Mouse (Mus musculus) MEL (cell line): ENCODE measurements around the gene Itgb8. TPM values are rescaled to one million over a fixed set of nuclear protein-coding genes. Genes with fewer than 3 reads are reported as not detected.

ENCODE experiments used
- DNase-seq: peaks from one replicate; pipeline ENCODE4 v3.0.0; 2011; ENCODE audit warnings: low read depth, low spot score
- H3K27ac ChIP-seq: 2 replicates; pipeline ENCODE4 v1.5.1; 2012; ENCODE audit warnings: low read depth, mild to moderate bottlenecking, control low read depth, low read length, moderate library complexity; ENCODE audit not compliant: control insufficient read depth
- H3K27me3 ChIP-seq, 2 experiments: fragments of 150-350 bp in 1 of 2; sonication (generic) in 1 of 2; 2 replicates each; pipeline ENCODE4 v1.6.1; 2012; ENCODE audit warnings: low read length in 2 of 2, mild to moderate bottlenecking in 2 of 2, improper control_type of control experiment in 1 of 2, moderate library complexity in 1 of 2; ENCODE audit not compliant: insufficient read depth in 2 of 2, control insufficient read depth in 1 of 2
- H3K36me3 ChIP-seq, 2 experiments: 2 replicates each; pipeline ENCODE4 v1.6.1; 2012 to 2014; ENCODE audit warnings: low read length in 2 of 2, improper control_type of control experiment in 1 of 2, inconsistent platforms in 1 of 2, mild to moderate bottlenecking in 1 of 2; ENCODE audit not compliant: insufficient read depth in 2 of 2, control insufficient read depth in 1 of 2
- H3K4me1 ChIP-seq, 2 experiments: fragments of 150-350 bp in 1 of 2; sonication (generic) in 1 of 2; 2 replicates each; pipeline ENCODE4 v1.6.1; 2012; ENCODE audit warnings: low read length in 2 of 2, improper control_type of control experiment in 1 of 2, mild to moderate bottlenecking in 1 of 2; ENCODE audit not compliant: insufficient read depth in 2 of 2, control insufficient read depth in 1 of 2
- H3K4me3 ChIP-seq, 2 experiments: fragments of 150-350 bp in 1 of 2; sonication (generic) in 1 of 2; 2 replicates each; pipeline ENCODE4 v1.5.1; 2012; ENCODE audit warnings: low read depth in 2 of 2, low read length in 2 of 2, mild to moderate bottlenecking in 2 of 2, moderate library complexity in 2 of 2, control low read depth in 1 of 2, improper control_type of control experiment in 1 of 2; ENCODE audit not compliant: control insufficient read depth in 1 of 2, insufficient read depth in 1 of 2
- H3K79me2 ChIP-seq: 2 replicates; pipeline ENCODE4 v1.6.1; 2012; ENCODE audit warnings: mild to moderate bottlenecking, low read length, moderate library complexity; ENCODE audit not compliant: control insufficient read depth, poor library complexity, insufficient read depth
- H3K9ac ChIP-seq: 2 replicates; pipeline ENCODE4 v1.6.1; 2012; ENCODE audit warnings: low read depth, mild to moderate bottlenecking, control low read depth, low read length, moderate library complexity; ENCODE audit not compliant: control insufficient read depth, poor library complexity, severe bottlenecking
- H3K9me3 ChIP-seq: fragments of 150-350 bp; sonication (generic); replicated peaks from 2 replicates; pipeline ENCODE4 v1.6.1; 2012; ENCODE audit warnings: mild to moderate bottlenecking, low read length, improper control_type of control experiment, moderate library complexity; ENCODE audit not compliant: insufficient read depth
- CHD2 ChIP-seq: IDR thresholded peaks from 2 replicates; pipeline ENCODE4 v1.6.1; 2011; ENCODE audit warnings: low read length, improper control_type of control experiment
- CTCF ChIP-seq, 3 experiments: IDR thresholded peaks in 2 of 3; conservative IDR thresholded peaks in 1 of 3; 2 replicates each; pipeline ENCODE4 v1.5.1; 2011 to 2012; ENCODE audit warnings: low read length in 3 of 3, low read depth in 2 of 3, mild to moderate bottlenecking in 2 of 3, improper control_type of control experiment in 1 of 3, inconsistent platforms in 1 of 3, mixed read lengths in 1 of 3, moderate library complexity in 1 of 3; ENCODE audit not compliant: control insufficient read depth in 1 of 3, insufficient read depth in 1 of 3, poor library complexity in 1 of 3, severe bottlenecking in 1 of 3
- E2F4 ChIP-seq: IDR thresholded peaks from 2 replicates; pipeline ENCODE4 v1.6.1; 2011; ENCODE audit warnings: low read depth, low read length, improper control_type of control experiment, borderline replicate concordance
- ETS1 ChIP-seq: IDR thresholded peaks from 2 replicates; pipeline ENCODE4 v1.6.1; 2012; ENCODE audit warnings: low read depth, mild to moderate bottlenecking, inconsistent platforms, low read length, improper control_type of control experiment, moderate library complexity
- GABPA ChIP-seq: IDR thresholded peaks from 2 replicates; pipeline ENCODE4 v1.6.1; 2012; ENCODE audit warnings: low read depth, mild to moderate bottlenecking, inconsistent platforms, low read length, improper control_type of control experiment, moderate library complexity
- HCFC1 ChIP-seq: IDR thresholded peaks from 2 replicates; pipeline ENCODE4 v1.6.1; 2012; ENCODE audit warnings: low read depth, mild to moderate bottlenecking, inconsistent platforms, low read length, improper control_type of control experiment, moderate library complexity
- KAT2A ChIP-seq: conservative IDR thresholded peaks from 2 replicates; pipeline ENCODE4 v1.6.1; 2012; ENCODE audit warnings: low read depth, low read length, improper control_type of control experiment, inconsistent platforms
- MAFK ChIP-seq: IDR thresholded peaks from 2 replicates; pipeline ENCODE4 v1.6.1; 2011; ENCODE audit warnings: low read depth, mild to moderate bottlenecking, low read length, improper control_type of control experiment, borderline replicate concordance
- MAZ ChIP-seq: IDR thresholded peaks from 2 replicates; pipeline ENCODE4 v1.6.1; 2012; ENCODE audit warnings: low read depth, mild to moderate bottlenecking, inconsistent platforms, low read length, improper control_type of control experiment
- MYB ChIP-seq: IDR thresholded peaks from 2 replicates; pipeline ENCODE4 v1.6.1; 2011; ENCODE audit warnings: mild to moderate bottlenecking, low read depth, low read length, improper control_type of control experiment
- NELFE ChIP-seq: IDR thresholded peaks from 2 replicates; pipeline ENCODE4 v1.6.1; 2011; ENCODE audit warnings: low read depth, low read length, improper control_type of control experiment
- NRF1 ChIP-seq: IDR thresholded peaks from 2 replicates; pipeline ENCODE4 v1.6.1; 2014; ENCODE audit warnings: low read depth, mild to moderate bottlenecking, inconsistent platforms, low read length, improper control_type of control experiment, moderate library complexity; ENCODE audit not compliant: poor library complexity, insufficient read depth, severe bottlenecking
- POLR2A ChIP-seq, 2 experiments: IDR thresholded peaks; 2 replicates each; pipeline ENCODE4 v1.6.1; 2011 to 2012; ENCODE audit warnings: low read length in 2 of 2, mild to moderate bottlenecking in 2 of 2, control low read depth in 1 of 2, improper control_type of control experiment in 1 of 2, low read depth in 1 of 2, moderate library complexity in 1 of 2; ENCODE audit not compliant: control insufficient read depth in 1 of 2, insufficient read depth in 1 of 2, poor library complexity in 1 of 2
- POLR2AphosphoS5 ChIP-seq: IDR thresholded peaks from 2 replicates; pipeline ENCODE4 v1.6.1; 2012; ENCODE audit warnings: low read depth, borderline replicate concordance, mild to moderate bottlenecking, inconsistent platforms, low read length, moderate library complexity, mixed read lengths
- RAD21 ChIP-seq: IDR thresholded peaks from 2 replicates; pipeline ENCODE4 v1.6.1; 2011; ENCODE audit warnings: mild to moderate bottlenecking, low read depth, low read length, improper control_type of control experiment
- SIN3A ChIP-seq: IDR thresholded peaks from 2 replicates; pipeline ENCODE4 v1.6.1; 2012; ENCODE audit warnings: low read length, improper control_type of control experiment, inconsistent platforms
- SMC3 ChIP-seq: IDR thresholded peaks from 2 replicates; pipeline ENCODE4 v1.6.1; 2011; ENCODE audit warnings: low read depth, low read length, improper control_type of control experiment
- TAL1 ChIP-seq: IDR thresholded peaks from 2 replicates; pipeline ENCODE4 v1.6.1; 2012; ENCODE audit warnings: mild to moderate bottlenecking, inconsistent platforms, low read length, moderate library complexity, mixed read lengths
- ZC3H11A ChIP-seq: IDR thresholded peaks from 2 replicates; pipeline ENCODE4 v1.6.1; 2012; ENCODE audit warnings: low read depth, mild to moderate bottlenecking, inconsistent platforms, low read length, improper control_type of control experiment
- polyA plus RNA-seq, 2 experiments: library from polyadenylated mRNA; stranded (reverse) in 1 of 2; unstranded in 1 of 2; fragments of >175 nt in 1 of 2; fragments of >200 nt in 1 of 2; gene quantifications; 2 replicates each; pipeline versions ENCODE4 v1.2.1 to v1.2.4; 2012; ENCODE audit warnings: low replicate concordance in 2 of 2, low read depth in 1 of 2; ENCODE audit not compliant: insufficient read length in 2 of 2, insufficient read depth in 1 of 2, missing spikeins in 1 of 2
- total RNA-seq: library from RNA; depleted of rRNA; stranded (reverse); fragments of 300-350 nt; gene quantifications from 2 replicates; pipeline ENCODE4 v1.2.3, GENCODE M21; 2012

The Itgb8 gene
- total and polyA plus RNA-seq, 3 experiments, result not detected

GRCm38 (mm10) chr12:119176017-119176416 is 62.6 kb downstream of the Itgb8 start:
- Histone ChIP-seq H3K9me3 (no peaks in the 10 kb centered on the region), H3K9ac (no peak overlapping the region), H3K27ac (no peak overlapping the region), H3K79me2 (no peaks in the 10 kb centered on the region), H3K4me1 (no peaks in the 10 kb centered on the region), H3K36me3 (no peaks in the 10 kb centered on the region), H3K27me3 (no peaks in the 10 kb centered on the region), H3K4me3 (no peak overlapping the region)
- TF ChIP-seq NELFE (no peak), ZC3H11A (no peak), MAZ (no peak), RAD21 (no peak), GABPA (no peak), E2F4 (no peak), CHD2 (no peak), NRF1 (no peak), SIN3A (no peak), ETS1 (no peak), MAFK (no peak), HCFC1 (no peak)
- no peak for DNase-seq

GRCm38 (mm10) chr12:119169828-119170539 is 68.6 kb downstream of the Itgb8 start:
- TF ChIP-seq CTCF (IDR thresholded peaks at IDR 0.05 in 2 of 3, conservative IDR thresholded peaks at IDR 0.05 in 1 of 3; ENCODE audit: control insufficient read depth in 1 of 3, insufficient read depth in 1 of 3, low read depth in 2 of 3, low read length in 3 of 3, poor library complexity in 1 of 3, severe bottlenecking in 1 of 3), result no peak; a peak in 1 of 6 replicates
- TF ChIP-seq KAT2A, result no peak
- TF ChIP-seq ZC3H11A, result no peak
- peak; percentile 34 for TF ChIP-seq SMC3
- TF ChIP-seq MYB, result no peak
- TF ChIP-seq POLR2A (IDR thresholded peaks at IDR 0.05; ENCODE audit: control insufficient read depth in 1 of 2, insufficient read depth in 1 of 2, low read depth in 1 of 2, low read length in 2 of 2, poor library complexity in 1 of 2), result no peak
- no peak for TF ChIP-seq POLR2AphosphoS5
- no peak for TF ChIP-seq TAL1
- TF ChIP-seq, all 39 proteins: peak for 1
- Histone ChIP-seq H3K27ac (no peak overlapping the region), H3K4me3 (no peak overlapping the region), H3K79me2 (no peaks in the 10 kb centered on the region), H3K9me3 (no peaks in the 10 kb centered on the region), H3K36me3 (no peaks in the 10 kb centered on the region), H3K27me3 (no peaks in the 10 kb centered on the region), H3K4me1 (no peaks in the 10 kb centered on the region), H3K9ac (no peak overlapping the region)
- DNase-seq, result no peak
